Mouse (Mus musculus): ENCODE results near the gene Spata18. TPM values are rescaled to one million over a fixed set of nuclear protein-coding genes. Genes with fewer than 3 reads are reported as not detected.
A peak's percentile ranks its signal among the peaks of the same experiment; 100 is the strongest.

Gene Spata18
- total RNA-seq (2021) = under 1 TPM; 0.14 to 0.27 TPM
- long read RNA-seq, experiment 1 = 0 reads
- long read RNA-seq, experiment 2 = 0 reads

DNA sequence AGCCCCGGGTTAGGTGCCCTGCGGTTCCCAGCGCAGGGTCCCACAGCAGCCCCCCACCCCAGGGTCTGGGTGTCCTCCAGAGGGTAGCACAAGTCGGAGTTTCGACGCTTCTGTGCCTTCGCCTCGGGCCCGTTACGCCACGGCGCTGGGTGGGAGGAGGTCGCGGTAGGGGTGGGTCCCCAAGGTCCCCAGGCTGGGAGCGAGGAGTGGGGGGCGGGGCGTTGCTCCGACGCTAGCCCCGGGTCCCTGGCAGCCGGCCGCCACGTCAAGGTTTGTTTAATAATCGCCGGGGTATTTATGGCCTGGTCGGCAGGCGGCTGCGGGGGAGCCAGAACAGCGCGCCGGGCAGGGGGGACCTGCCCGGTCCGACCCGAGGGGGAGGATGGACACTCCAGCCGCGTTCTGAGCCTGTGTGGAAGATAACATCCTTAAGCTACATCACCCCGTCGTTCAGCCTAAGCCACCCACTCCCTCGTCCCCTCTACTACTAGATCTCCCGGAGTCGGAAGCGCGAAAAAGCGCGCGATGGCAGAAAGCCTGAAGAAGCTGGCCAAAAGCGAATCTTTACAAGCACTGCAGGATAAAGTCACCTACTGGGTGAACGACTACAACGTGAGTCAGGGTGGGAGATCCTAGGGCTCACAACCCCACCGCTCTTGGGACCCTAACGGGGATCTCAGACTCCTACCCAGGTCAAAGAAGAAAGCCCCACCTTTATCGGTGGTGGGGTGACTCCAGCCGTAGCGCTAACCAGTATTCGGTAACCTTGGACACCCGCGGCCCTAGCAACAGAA, at the start of gene Spata18:
Gene Spata18, plus strand, starts transcription at position 319 of the 794 bp plus-strand sequence.
- DNase-seq = peak; percentile 34

DNA sequence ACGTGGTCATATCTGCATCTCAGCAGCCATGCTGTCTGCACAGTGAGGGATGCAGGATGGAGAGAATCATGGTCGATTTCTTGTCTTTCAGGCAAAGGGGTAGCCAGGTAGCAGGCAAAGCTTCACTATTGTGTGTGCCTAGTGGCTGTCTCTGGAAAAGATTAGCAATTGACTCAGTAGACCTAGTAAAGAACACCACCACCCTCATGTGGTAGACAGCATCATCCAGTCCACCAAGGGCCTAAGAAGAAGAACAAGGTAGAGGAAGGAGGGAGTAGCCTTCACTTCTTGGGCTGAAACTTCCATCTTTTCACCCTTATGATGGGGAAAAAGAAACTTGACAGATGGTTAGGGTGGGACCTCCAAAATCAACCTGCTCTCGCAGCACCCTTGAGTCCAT, 48.3 kb upstream of the Spata18 start:
- DNase-seq = no peak

DNA sequence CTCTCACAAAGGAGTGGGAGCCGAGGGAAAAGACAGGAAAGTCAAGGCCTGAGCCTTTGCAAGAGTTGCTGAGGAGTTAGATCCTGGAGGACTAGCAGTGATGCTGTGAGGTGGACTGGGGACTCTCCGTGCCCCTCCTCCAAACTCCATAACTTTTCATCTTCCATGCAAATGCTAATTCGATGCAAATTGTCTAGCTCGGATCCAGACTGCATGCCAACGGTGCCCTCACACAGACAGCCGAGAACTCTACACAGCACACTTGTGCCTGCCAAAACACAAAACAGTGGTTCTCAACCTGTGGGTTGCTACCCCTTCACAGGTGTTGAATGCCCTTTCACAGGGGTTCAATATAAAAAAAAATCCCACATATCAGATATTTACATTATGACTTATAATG, 46.6 kb upstream of the Spata18 start:
- no peak for DNase-seq

DNA sequence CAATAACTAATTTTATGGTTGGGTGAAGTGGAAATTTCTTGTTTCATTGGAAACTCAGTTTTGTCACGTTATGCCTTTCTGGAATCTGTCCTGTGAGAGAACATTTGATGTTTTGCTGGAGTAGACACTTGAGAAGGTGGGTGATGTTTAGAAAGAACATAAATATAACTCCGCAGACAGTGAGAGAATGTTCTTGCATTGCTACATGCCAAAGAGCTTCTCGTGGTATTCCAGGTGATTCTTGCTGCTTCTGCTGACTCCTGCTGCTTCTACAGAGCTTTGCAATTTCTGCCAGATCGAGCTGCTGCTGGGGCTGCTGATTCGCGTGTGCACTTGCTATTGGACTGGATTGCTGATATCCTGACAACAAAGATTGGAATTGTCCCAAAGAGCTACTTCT, 46.2 kb upstream of the Spata18 start:
- no peak for DNase-seq

DNA sequence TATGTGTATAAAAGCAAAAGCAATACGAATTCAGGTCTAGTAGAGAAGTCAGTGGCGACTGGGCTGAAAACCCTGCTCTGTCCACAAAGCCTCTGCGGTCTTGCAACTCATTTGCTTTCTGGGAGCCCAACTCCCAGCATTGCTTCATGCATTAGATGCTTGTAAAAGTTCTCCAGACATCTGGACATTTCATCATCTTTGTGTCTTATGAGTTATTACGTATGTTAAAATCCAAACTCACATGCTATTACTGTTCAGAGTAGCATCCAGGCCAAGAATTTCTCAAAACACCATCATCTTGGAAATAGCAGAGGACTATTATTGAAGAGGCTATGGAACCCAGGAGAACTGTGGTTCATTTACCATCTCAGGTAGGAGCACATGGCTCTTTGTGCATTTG, 40.1 kb upstream of the Spata18 start:
- no peak for DNase-seq

DNA sequence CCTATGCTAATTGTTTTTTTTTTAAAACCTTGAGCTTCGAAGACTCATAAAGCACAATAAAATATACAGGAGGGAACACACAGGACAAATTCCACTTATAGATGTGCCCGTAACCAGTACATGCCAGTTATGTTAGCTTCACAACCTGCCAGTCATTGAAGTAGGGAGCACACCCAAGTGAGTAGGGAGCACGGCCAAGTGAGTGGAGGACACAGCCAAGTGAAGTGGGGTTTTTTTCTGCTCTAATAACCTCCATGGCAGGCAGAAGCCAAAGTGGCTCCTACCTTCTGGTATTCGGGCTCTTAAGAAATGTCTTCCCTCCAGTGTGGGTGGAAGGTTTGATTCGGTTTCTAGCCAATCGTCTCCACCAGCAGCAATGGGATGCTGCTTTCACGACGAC, 37.9 kb upstream of the Spata18 start:
- DNase-seq = no peak

GRCm38 (mm10) chr5:73615211-73615610, 36.0 kb upstream of the Spata18 start:
- no peak for DNase-seq

GRCm38 (mm10) chr5:73618969-73619368, 32.2 kb upstream of the Spata18 start:
- no peak for DNase-seq

DNA sequence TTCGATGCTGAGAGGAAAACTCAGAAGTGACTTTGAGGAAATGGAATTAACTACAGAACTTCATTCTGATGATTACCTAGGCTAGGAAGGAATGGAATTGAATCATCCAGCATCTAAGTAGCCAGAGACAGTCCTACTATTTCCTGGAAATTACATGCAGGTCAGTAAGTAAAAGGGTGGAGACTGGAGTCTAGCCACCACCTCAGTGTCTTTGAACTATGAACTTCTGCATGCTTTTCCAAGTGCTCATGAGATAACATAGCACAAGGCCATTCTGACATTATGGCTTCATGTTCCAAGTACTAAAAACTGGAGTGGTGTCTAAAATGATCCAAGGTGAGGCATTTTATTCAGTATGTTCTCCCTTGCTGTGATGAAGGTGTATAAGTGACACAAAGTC, 25.7 kb upstream of the Spata18 start:
- no peak for DNase-seq

DNA sequence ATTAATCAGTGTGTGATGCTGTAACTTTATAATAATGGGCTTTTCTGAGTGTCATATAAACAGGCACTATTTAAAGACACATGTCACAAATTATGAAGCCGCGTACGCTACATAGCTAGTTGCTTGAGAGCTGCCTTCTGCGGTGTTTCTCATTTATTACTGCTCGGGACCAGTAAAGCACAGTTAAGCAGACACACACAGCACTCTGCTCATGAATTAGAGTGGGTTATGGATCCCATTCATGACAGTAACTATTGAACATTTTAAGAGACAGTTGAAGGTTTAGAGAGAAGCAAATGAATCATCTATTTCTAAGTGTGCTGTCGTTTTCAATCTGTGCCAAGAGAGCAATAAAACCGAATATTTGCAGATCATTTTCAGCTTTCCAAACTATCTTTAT, 24.3 kb upstream of the Spata18 start:
- no peak for DNase-seq

DNA sequence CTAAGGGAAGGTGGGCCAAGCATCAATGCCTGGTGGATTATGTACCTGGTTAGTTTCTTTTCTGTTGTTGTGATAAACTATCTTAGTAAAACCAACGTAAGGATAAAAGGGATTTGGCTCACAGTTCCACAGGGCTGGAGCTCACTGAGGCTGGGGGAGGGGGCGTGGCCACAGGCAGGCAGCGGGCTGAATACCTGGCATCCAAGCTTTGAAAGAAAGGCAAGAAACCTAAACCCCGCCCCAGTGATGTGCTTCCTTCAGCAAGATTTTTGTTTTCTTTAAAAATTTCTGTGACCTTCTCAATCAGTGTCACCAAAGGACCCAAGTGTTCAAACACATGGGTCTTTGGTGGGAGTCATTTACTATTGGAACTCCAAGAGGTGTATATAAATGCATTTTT, 23.6 kb upstream of the Spata18 start:
- DNase-seq = no peak

- no peak for DNase-seq
These were observed 23.2 kb upstream of the Spata18 start for GRCm38 (mm10) chr5:73627991-73628390.

GRCm38 (mm10) chr5:73630141-73630540, 21.0 kb upstream of the Spata18 start:
- no peak for DNase-seq

DNA sequence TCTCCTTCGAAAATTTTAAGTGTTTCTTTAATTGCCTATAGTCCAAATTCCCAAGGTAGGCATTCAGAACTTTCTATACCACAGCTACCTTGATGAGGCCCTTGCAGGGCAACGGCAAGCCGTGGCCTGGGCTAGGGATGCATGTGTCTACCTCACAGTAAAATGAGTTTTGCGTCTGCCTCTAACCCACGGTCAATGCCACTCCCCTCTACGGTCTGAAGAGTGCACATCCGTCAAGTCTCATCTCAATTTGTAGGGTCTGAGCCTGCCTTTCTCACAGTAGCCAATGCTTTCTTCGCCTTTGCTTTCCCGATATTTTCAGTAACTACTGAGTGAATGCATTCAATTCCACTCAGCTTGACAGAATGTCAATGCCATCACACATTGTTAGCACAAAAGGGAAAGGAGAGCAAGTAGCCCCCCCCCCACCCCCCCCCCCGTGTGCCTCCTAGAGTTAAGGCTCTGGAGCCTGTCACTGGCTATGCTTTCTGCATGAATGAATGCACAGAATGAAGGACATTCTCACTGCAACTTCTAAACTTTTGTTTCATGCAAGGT, 20.1 kb upstream of the Spata18 start:
- no peak for DNase-seq

- no peak for DNase-seq
These were observed 18.9 kb upstream of the Spata18 start, which contains the start of gene Lrrc66 for GRCm38 (mm10) chr5:73632291-73632690. TSS of gene Lrrc66 (minus strand) at chr5:73632526.

DNA sequence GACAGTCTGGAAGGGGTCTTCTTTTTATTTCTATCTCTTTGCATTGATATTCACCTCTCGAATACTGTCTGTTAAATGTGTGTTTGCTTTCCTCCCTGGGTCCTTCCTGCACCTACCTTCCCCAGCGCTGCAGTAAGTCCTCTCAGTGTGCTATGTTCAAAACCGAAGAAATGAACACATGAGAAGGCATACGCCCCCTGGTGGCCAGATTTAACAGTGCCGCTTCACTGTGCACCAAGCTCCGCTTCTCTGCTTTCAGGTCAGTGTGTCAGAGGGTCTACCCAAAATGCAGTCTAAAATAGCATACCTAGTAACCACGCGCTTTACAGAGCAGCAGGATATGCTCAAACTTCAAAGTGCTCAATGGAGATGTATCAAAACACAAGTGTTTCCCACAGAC, 18.0 kb upstream of the Spata18 start:
- DNase-seq = peak; percentile 84

GRCm38 (mm10) chr5:73637337-73638107, 13.7 kb upstream of the Spata18 start:
- DNase-seq = no peak

GRCm38 (mm10) chr5:73641058-73641457, 10.1 kb upstream of the Spata18 start:
- DNase-seq = no peak

DNA sequence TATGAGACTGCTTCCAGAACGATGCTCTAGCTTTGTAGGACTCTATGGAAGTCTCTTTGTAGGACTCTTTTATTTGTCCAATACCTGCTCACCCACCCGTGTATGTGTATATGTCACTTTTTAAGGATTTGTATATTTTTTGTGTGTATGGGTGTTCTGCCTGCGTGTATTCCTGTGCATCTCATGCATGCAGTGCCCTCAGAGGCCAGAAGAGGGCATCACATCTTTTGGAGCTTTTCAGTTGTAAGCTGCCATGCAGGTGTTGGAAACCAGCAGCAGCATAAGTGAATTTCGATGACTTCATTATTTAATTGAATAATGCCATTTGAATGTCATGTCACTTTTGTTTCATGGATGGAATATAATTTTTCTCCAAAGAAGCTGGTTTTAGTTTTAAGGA, 9.1 kb upstream of the Spata18 start:
- DNase-seq = peak; percentile 26

- DNase-seq = peak; percentile 89
These were observed 3.8 kb upstream of the Spata18 start, which contains the start of gene Sgcb for GRCm38 (mm10) chr5:73647261-73647900. TSS of gene Sgcb (minus strand) at chr5:73647790.

DNA sequence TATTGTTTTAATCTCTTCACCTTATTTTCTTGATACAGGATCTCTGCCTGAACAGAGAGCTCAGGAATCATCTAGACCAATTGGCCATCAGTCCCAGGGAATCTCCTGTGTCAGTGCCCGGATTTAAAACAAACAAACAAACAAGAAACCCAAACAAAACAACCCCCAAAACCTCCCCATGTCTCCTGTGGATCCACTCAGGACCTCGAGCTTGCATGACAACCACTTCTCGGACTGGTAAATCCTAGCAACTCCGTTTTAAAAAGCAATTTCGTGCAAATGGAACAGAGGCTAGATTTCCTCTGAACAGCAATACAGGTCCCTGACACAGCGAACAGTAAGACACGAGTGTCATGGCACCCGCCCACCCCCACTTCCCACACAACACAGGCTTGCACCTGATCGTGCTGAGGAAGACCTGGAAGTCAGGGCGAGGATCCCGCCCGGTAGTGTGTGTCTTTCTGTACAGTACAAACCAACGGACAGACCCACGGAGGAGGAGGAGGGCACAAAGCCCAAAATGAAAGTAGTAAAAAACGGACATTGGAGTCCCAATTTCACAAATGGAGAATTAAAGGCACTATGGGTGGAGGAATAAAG, 714 bp upstream of the Spata18 start:
- no peak for DNase-seq

GRCm38 (mm10) chr5:73651855-73652201, 649 bp downstream of the Spata18 start:
- no peak for DNase-seq
